Mouse (Mus musculus) ES-E14 (cell line): ENCODE results near the gene Gemin6. TPM values are rescaled to one million over a fixed set of nuclear protein-coding genes. Genes with fewer than 3 reads are reported as not detected.
A peak's percentile ranks its signal among the peaks of the same experiment; 100 is the strongest.
"Not testable (repeated sequence)": the region's sequence is repeated elsewhere in the genome, so short reads cannot be mapped to it uniquely, and the experiment has no call there.

Experiments used
- DNase-seq: peaks from one replicate; pipeline ENCODE4 v3.0.0-alpha.2; 2013; ENCODE audit warnings: low read depth, low spot score
- H3K27ac ChIP-seq: 2 replicates; pipeline ENCODE4 v1.5.1; 2012; ENCODE audit warnings: low read depth, mild to moderate bottlenecking, low read length, moderate library complexity, mixed read lengths; ENCODE audit not compliant: poor library complexity, insufficient read depth, severe bottlenecking
- H3K36me3 ChIP-seq: 2 replicates; pipeline ENCODE4 v1.6.1; 2012; ENCODE audit warnings: mild to moderate bottlenecking, low read length, moderate library complexity, mixed read lengths; ENCODE audit not compliant: control insufficient read depth, poor library complexity, insufficient read depth, severe bottlenecking
- H3K4me1 ChIP-seq, 2 experiments: fragments of 150-350 bp in 1 of 2; sonication (generic) in 1 of 2; 2 replicates each; pipeline ENCODE4 v1.6.1; 2012; ENCODE audit warnings: low read length in 2 of 2, mild to moderate bottlenecking in 1 of 2, mixed read lengths in 1 of 2; ENCODE audit not compliant: control insufficient read depth in 2 of 2, insufficient read depth in 2 of 2, poor library complexity in 1 of 2
- H3K4me3 ChIP-seq, 2 experiments: fragments of 150-350 bp in 1 of 2; sonication (generic) in 1 of 2; 2 replicates each; pipeline ENCODE4 v1.5.1; 2012; ENCODE audit warnings: low read length in 2 of 2, low read depth in 1 of 2, mild to moderate bottlenecking in 1 of 2, mixed read lengths in 1 of 2; ENCODE audit not compliant: insufficient read depth in 1 of 2, poor library complexity in 1 of 2, severe bottlenecking in 1 of 2
- H3K9ac ChIP-seq: 2 replicates; pipeline ENCODE4 v1.6.1; 2012; ENCODE audit warnings: low read depth, mild to moderate bottlenecking, low read length, mixed read lengths; ENCODE audit not compliant: poor library complexity, insufficient read depth, severe bottlenecking
- H3K9me3 ChIP-seq: fragments of 150-350 bp; sonication (generic); 2 replicates; pipeline ENCODE4 v1.6.1; 2012; ENCODE audit warnings: low read depth, mild to moderate bottlenecking, low read length; ENCODE audit not compliant: control insufficient read depth, insufficient read depth
- CHD2 ChIP-seq: IDR thresholded peaks from 2 replicates; pipeline ENCODE4 v1.6.1; 2014; ENCODE audit warnings: mild to moderate bottlenecking, low read depth, low read length, inconsistent platforms
- HCFC1 ChIP-seq: IDR thresholded peaks from 2 replicates; pipeline ENCODE4 v1.6.1; 2012; ENCODE audit warnings: low read length, inconsistent platforms, borderline replicate concordance; ENCODE audit not compliant: insufficient read depth
- MAFK ChIP-seq: IDR thresholded peaks from 2 replicates; pipeline ENCODE4 v1.6.1; 2014; ENCODE audit warnings: mild to moderate bottlenecking, low read depth, low read length, inconsistent platforms; ENCODE audit not compliant: insufficient read depth
- ZC3H11A ChIP-seq: IDR thresholded peaks from 2 replicates; pipeline ENCODE4 v1.6.1; 2012; ENCODE audit warnings: low read depth, mild to moderate bottlenecking, inconsistent platforms, low read length, borderline replicate concordance
- ZNF384 ChIP-seq: IDR thresholded peaks from 2 replicates; pipeline ENCODE4 v1.6.1; 2012; ENCODE audit warnings: low read depth, low read length, inconsistent platforms
- in situ Hi-C, 2 experiments: fragments of 600-800 bp; cut with MboI; formaldehyde crosslinking; loops; one replicate each; pipeline ENCODE4 v1.15.1; 2025; ENCODE audit warnings: low sequenced_read_pairs in 2 of 2, inconsistent platforms in 1 of 2; ENCODE audit not compliant: unreplicated experiment in 2 of 2
- total RNA-seq: library from RNA; depleted of rRNA; stranded (reverse); fragments of 300-350 nt; gene quantifications from 2 replicates; pipeline ENCODE4 v1.2.3, GENCODE M21; 2012; rRNA removed

Gemin6 gene
- total RNA-seq: 28.4 and 45.4 TPM in 2 replicates

GRCm38 (mm10) chr17:80224326-80225116 lies at the start of gene Gemin6:
Gene Gemin6, plus strand, starts transcription at chr17:80224441.
- Histone ChIP-seq H3K36me3 (peaks cover 3% of the 10 kb centered on the region), H3K4me1 (no peaks in the 10 kb centered on the region), H3K9me3 (no peaks in the 10 kb centered on the region), H3K27ac (peak within 1 kb of the TSS; percentile 83; the same call in 1 of the 2 replicates), H3K4me3 (peak within 1 kb of the TSS; percentile 79 to 85), H3K9ac (peak within 1 kb of the TSS; percentile 97)
- TF ChIP-seq ZNF384 (no peak), HCFC1 (peak; percentile 88)
- DNase-seq: peak; percentile 86
- in situ Hi-C loops: no loop called here

- peak; percentile 31 for DNase-seq
- peaks cover 0 to 3% of the 10 kb centered on the region in 2 experiments; a peak in 2 of 4 replicates for H3K4me1 ChIP-seq
- no peak overlapping the region for H3K27ac ChIP-seq
- no peaks in the 10 kb centered on the region for H3K9me3 ChIP-seq
- H3K36me3 ChIP-seq: no peaks in the 10 kb centered on the region; the same call in 1 of the 2 replicates
- no peak overlapping the region for H3K4me3 ChIP-seq
- in situ Hi-C loops: no loop called here
- no peak for TF ChIP-seq ZC3H11A
- no peak for TF ChIP-seq CHD2
- TF ChIP-seq MAFK: no peak
- no peak for TF ChIP-seq ZNF384
- no peak for TF ChIP-seq HCFC1
- no peak overlapping the region for H3K9ac ChIP-seq
Measured at GRCm38 (mm10) chr17:80174699-80175385, 49.4 kb upstream of the Gemin6 start.

- no peak overlapping the region for H3K27ac ChIP-seq
- no peaks in the 10 kb centered on the region for H3K9me3 ChIP-seq
- H3K4me3 ChIP-seq: no peak overlapping the region
- TF ChIP-seq MAFK (no peak), ZNF384 (no peak), HCFC1 (no peak), CHD2 (no peak), ZC3H11A (no peak)
- peaks cover 0 to 3% of the 10 kb centered on the region in 2 experiments; a peak in 2 of 4 replicates for H3K4me1 ChIP-seq
- in situ Hi-C loops: no loop called here
- H3K36me3 ChIP-seq: no peaks in the 10 kb centered on the region; the same call in 1 of the 2 replicates
- DNase-seq: no peak
- no peak overlapping the region for H3K9ac ChIP-seq
Measured at GRCm38 (mm10) chr17:80175386-80175739, 48.9 kb upstream of the Gemin6 start.

- in situ Hi-C loops: no loop called here
- Histone ChIP-seq H3K4me1 (peaks cover 0 to 3% of the 10 kb centered on the region in 2 experiments; a peak in 2 of 4 replicates), H3K4me3 (no peak overlapping the region), H3K27ac (no peak overlapping the region), H3K9me3 (no peaks in the 10 kb centered on the region), H3K9ac (no peak overlapping the region), H3K36me3 (no peaks in the 10 kb centered on the region; the same call in 1 of the 2 replicates)
- TF ChIP-seq ZNF384: no peak
- no peak for TF ChIP-seq HCFC1
- no peak for DNase-seq
Measured at GRCm38 (mm10) chr17:80175966-80176365, 48.3 kb upstream of the Gemin6 start.

GRCm38 (mm10) chr17:80178846-80179245 lies 45.4 kb upstream of the Gemin6 start:
- H3K36me3 ChIP-seq, DNase-seq, H3K4me1 ChIP-seq, H3K9me3 ChIP-seq, H3K27ac ChIP-seq, in situ Hi-C loops, H3K4me3 ChIP-seq, H3K9ac ChIP-seq: not testable (repeated sequence)
